Mouse (Mus musculus): Measurements from ENCODE around the gene Cyth1. TPM values are rescaled to one million over a fixed set of nuclear protein-coding genes. Genes with fewer than 3 reads are reported as not detected.

Gene Cyth1
- polyA plus RNA-seq, 1 experiment from 2014 or later = 16.4 TPM

DNA sequence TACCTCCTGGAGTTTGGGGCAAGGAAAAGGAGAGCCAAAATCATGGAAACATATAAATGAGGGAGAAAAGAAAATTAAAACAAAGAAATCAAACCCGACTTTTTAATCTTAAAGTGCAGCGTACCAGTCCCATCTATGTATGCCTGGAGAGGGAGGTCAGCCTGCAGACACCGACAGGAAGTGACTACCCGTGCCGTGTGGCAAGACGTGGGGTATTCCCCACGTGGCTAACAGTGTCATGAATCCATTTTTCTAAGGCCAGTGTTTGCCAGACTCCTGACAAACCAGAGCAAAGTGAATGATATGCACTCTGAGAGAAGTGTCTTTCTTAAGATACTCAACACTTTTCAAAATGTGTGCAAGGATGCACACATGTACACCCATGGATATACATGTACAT is 68.2 kb downstream of the Cyth1 start:
- Histone ChIP-seq H3K9me3 (replicated peaks) (no peaks in the 10 kb centered on the region), H3K9ac (no peak overlapping the region), H3K27me3 (no peaks in the 10 kb centered on the region), H3K4me3 (replicated peaks) (no peak overlapping the region), H3K4me1 (no peaks in the 10 kb centered on the region; the same call in 1 of the 2 replicates), H3K27ac (no peak overlapping the region), H3K36me3 (peaks cover 91% of the 10 kb centered on the region), H3K4me2 (no peak overlapping the region)
- 87% methylated on average over 7 of the region's 7 CpGs for WGBS
- ATAC-seq (replicated peaks; ENCODE audit: low FRiP score) = no peak

DNA sequence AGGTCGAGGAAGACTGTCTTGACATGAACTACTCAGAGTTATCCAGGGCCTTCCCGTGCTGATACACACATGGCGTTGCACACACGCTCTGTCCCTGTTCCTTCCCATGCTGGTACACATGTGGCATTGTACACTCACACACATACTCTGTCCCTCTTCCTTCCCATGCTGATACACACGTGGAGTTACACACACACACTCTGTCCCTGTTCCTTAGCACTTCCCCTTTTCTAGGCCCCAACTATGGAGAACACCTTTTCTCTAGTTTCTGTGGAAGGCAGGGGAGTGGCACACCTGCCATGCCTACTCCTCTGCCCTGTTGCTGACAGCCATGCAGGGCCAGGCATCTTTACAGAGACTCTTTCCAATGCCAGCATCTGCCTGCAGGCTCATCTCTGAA is 70.2 kb downstream of the Cyth1 start:
- Histone ChIP-seq H3K4me2 (no peak overlapping the region), H3K9ac (no peak overlapping the region), H3K36me3 (peaks cover 83% of the 10 kb centered on the region), H3K9me3 (replicated peaks) (no peaks in the 10 kb centered on the region), H3K4me1 (no peaks in the 10 kb centered on the region), H3K4me3 (replicated peaks) (no peak overlapping the region), H3K27me3 (no peaks in the 10 kb centered on the region), H3K27ac (no peak overlapping the region)
- 80% methylated on average over 5 of the region's 5 CpGs for WGBS
- ATAC-seq (replicated peaks; ENCODE audit: low FRiP score) = no peak

DNA sequence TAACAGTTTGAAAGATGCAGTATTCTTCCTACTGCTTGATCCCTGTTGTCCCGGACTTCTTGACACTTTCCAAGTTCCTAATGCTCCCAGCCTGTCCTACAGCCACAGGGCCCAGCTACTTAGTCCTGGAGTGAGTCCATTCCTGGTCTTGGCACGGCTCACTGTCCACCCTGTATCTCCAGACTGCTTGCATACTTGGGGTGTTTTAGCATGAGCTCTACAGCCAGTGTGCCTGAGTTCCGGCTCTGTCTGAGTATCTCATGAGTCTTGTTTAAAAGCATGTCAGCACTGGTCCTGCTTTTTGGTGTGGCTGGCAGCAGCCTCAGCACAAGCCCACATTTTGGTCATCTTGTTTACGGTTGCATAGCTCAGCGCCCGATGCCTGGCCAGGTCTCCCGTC is 73.6 kb downstream of the Cyth1 start:
- Histone ChIP-seq H3K27me3 (no peaks in the 10 kb centered on the region), H3K4me2 (no peak overlapping the region), H3K4me3 (replicated peaks) (no peak overlapping the region), H3K36me3 (peaks cover 66% of the 10 kb centered on the region), H3K27ac (no peak overlapping the region), H3K9me3 (replicated peaks) (no peaks in the 10 kb centered on the region), H3K4me1 (no peaks in the 10 kb centered on the region), H3K9ac (no peak overlapping the region)
- WGBS = 83% methylated on average over 7 of the region's 7 CpGs
- ATAC-seq (replicated peaks; ENCODE audit: low FRiP score) = no peak

DNA sequence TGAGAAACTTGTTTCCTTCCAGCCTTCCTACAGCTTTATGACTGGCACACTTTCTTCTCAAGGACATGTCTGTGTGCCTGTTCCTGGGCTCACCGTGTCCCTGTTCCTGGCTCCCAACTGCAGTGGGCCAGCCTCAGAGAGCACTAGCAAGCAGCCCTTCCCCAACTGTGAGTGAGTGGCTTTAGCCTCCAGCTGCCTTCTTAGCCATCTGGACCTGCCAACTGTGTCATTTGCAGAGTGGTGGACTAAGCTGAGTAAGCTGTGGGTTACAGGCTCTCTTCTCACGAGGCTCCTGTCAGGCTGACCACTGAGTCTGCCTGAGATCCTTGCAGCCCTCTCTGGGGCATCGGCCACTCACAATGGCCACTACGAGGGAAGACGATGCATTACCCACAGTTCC is 75.6 kb downstream of the Cyth1 start:
- H3K36me3 ChIP-seq = peaks cover 66% of the 10 kb centered on the region
- no peak overlapping the region for H3K4me2 ChIP-seq
- 88% methylated on average over 5 of the region's 5 CpGs for WGBS
- H3K9ac ChIP-seq = no peak overlapping the region
- no peak for ATAC-seq (replicated peaks; ENCODE audit: low FRiP score)
- H3K27ac ChIP-seq = no peak overlapping the region
- no peaks in the 10 kb centered on the region for H3K27me3 ChIP-seq
- no peaks in the 10 kb centered on the region for H3K4me1 ChIP-seq
- H3K4me3 ChIP-seq (replicated peaks) = no peak overlapping the region
- no peaks in the 10 kb centered on the region for H3K9me3 ChIP-seq (replicated peaks)

DNA sequence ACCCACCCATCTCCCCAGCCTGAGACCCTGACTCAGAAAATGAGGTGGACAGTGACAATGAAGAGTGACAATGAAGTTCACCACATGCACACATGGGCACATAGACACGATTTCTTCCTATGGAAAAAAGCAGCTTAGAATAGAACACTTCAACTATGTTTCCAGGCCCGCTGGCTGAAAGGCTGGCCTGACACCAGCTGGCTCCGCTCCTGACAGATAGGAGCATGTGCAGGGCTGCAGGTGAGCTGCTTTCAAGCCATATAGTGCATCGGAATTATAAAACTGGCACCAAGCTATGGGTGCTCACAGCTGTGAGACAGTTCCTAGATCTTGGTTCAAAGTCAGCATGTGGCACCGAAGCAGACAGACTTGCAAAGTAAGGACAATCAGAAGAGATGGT is 78.1 kb downstream of the Cyth1 start:
- Histone ChIP-seq H3K9ac (no peak overlapping the region), H3K4me3 (replicated peaks) (no peak overlapping the region), H3K4me1 (peaks cover 10% of the 10 kb centered on the region), H3K27me3 (no peaks in the 10 kb centered on the region), H3K9me3 (replicated peaks) (no peaks in the 10 kb centered on the region), H3K4me2 (no peak overlapping the region), H3K36me3 (peaks cover 66% of the 10 kb centered on the region), H3K27ac (no peak overlapping the region)
- WGBS = 92% methylated on average over 5 of the region's 5 CpGs
- ATAC-seq (replicated peaks; ENCODE audit: low FRiP score) = no peak

DNA sequence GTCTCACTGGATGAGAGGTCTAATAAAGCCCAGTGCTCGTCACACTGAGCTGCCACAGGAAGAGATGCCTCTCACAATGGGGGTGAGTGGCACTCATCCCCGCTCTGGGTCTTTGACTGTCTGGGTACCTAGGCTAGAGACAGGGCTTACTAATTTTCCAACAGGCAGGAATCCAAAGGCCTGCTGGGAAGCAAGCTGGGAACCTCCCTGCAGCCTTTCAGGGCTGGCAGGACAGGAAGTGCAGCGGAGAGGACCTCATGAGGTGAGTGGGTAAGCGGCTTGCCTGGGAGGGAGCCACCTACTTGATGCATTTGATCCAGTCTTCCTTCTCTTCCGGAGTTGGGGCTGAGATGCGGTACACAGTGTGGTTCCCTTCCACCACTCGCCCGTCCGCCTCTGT is 79.7 kb downstream of the Cyth1 start:
- ATAC-seq (replicated peaks; ENCODE audit: low FRiP score) = no peak
- 68% methylated on average over 9 of the region's 9 CpGs for WGBS
- no peak overlapping the region for H3K9ac ChIP-seq

DNA sequence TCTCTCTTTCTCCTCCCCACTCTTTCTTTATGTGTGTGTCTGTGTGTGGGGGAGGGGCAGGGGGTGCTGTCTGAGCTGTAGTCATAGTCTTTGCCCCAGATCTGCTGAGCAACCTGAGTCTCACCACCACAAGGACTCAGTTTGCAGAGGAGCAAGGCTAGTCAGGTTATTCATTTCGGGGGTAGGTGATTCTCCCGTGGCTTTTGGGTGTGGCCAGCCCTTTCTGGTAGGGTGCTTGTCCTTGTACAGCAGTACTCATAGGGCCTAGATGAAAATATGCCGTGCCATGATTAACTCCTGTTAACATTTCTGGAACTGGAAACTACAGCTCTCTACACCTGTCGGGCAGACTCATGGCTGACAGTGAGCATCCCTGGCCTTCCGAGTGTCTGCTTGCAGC is 81.8 kb downstream of the Cyth1 start:
- ATAC-seq (replicated peaks; ENCODE audit: low FRiP score) = no peak
- no peak overlapping the region for H3K4me2 ChIP-seq
- no peaks in the 10 kb centered on the region for H3K27me3 ChIP-seq
- WGBS = 87% methylated on average over 5 of the region's 5 CpGs
- no peak overlapping the region for H3K9ac ChIP-seq
- peaks cover 67% of the 10 kb centered on the region for H3K36me3 ChIP-seq
- no peaks in the 10 kb centered on the region for H3K9me3 ChIP-seq (replicated peaks)
- H3K27ac ChIP-seq = no peak overlapping the region
- peaks cover 34% of the 10 kb centered on the region for H3K4me1 ChIP-seq
- no peak overlapping the region for H3K4me3 ChIP-seq (replicated peaks)

More for the DNA sequence above, 79.7 kb downstream of the Cyth1 start:
- no peaks in the 10 kb centered on the region for H3K9me3 ChIP-seq (replicated peaks)
- H3K4me2 ChIP-seq = no peak overlapping the region
- peaks cover 65% of the 10 kb centered on the region for H3K36me3 ChIP-seq
- no peaks in the 10 kb centered on the region for H3K27me3 ChIP-seq
- peaks cover 21% of the 10 kb centered on the region for H3K4me1 ChIP-seq
- H3K4me3 ChIP-seq (replicated peaks) = no peak overlapping the region
- no peak overlapping the region for H3K27ac ChIP-seq

DNA sequence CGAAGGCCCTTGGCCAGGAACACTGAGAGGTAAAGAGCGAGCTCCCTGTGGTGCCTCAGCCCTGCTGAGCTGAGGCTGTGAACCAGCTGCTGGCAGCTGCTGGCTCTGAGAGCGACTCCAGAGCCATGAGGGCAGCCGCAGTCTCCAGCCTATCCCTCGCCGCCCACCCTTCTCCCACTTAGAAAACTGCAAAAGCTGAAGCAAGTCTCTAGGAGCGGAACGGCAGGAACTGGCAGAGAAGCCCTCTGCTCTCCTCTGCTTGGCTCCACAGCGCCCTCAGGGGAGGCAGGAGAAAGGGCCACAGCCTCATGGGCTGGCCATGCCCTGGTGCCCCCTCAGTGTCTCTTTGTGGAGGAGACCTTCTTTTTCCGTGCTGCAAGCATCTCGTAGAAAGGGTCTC is 82.7 kb downstream of the Cyth1 start:
- H3K4me2 ChIP-seq = no peak overlapping the region
- peak overlapping the region; percentile 55 for H3K27ac ChIP-seq
- 48% methylated on average over 11 of the region's 11 CpGs for WGBS
- no peaks in the 10 kb centered on the region for H3K9me3 ChIP-seq (replicated peaks)
- no peak overlapping the region for H3K9ac ChIP-seq
- H3K4me1 ChIP-seq = peaks cover 43% of the 10 kb centered on the region
- no peaks in the 10 kb centered on the region for H3K27me3 ChIP-seq
- H3K4me3 ChIP-seq (replicated peaks) = no peak overlapping the region
- H3K36me3 ChIP-seq = peaks cover 65% of the 10 kb centered on the region
- ATAC-seq (replicated peaks; ENCODE audit: low FRiP score) = no peak

DNA sequence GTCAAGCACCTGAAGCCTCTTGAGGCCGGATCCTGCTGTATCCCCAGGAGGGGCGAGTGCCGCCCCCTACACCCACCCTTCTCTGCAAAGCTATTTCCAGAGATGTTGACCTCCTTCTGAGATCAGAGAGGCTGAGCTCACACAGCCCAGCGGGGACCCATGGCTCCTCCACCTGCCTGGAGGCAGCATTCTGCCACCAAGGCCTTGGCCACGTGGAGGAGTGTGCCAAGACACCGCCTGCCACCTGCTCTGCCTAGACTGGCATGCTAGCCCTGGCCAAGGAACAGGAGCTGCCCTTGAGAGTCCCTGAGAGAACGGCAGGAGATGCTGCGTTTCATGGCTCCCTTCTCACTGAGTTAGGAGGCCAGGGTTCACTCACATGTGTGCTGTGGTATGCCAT is 83.8 kb downstream of the Cyth1 start:
- H3K4me1 ChIP-seq = peaks cover 43% of the 10 kb centered on the region
- H3K27ac ChIP-seq = no peak overlapping the region
- H3K27me3 ChIP-seq = no peaks in the 10 kb centered on the region
- no peaks in the 10 kb centered on the region for H3K9me3 ChIP-seq (replicated peaks)
- H3K4me3 ChIP-seq (replicated peaks) = no peak overlapping the region
- no peak overlapping the region for H3K9ac ChIP-seq
- WGBS = 81% methylated on average over 8 of the region's 8 CpGs
- peaks cover 54% of the 10 kb centered on the region for H3K36me3 ChIP-seq
- no peak for ATAC-seq (replicated peaks; ENCODE audit: low FRiP score)
- H3K4me2 ChIP-seq = no peak overlapping the region

DNA sequence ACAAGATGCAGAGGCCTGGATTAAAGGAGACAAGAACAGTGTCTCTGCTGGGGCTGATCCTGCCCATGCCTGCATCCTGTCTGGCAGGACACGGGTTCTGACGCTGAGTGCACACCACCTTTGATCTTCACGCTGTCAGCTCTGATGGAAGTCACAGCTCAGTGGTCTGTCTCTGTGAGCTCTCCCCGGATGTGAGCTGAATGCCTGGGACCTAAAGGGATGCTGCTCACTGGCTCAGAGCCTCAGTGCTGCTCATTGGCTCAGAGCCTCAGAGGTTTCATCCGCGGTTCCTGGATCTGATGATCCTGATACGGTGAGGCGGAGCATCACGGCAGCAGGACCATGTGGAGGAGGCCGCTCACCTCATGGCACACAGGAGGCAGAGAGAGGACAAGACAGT is 86.1 kb downstream of the Cyth1 start:
- H3K9me3 ChIP-seq (replicated peaks) = no peaks in the 10 kb centered on the region
- 35% methylated on average over 10 of the region's 10 CpGs for WGBS
- H3K27me3 ChIP-seq = no peaks in the 10 kb centered on the region
- peaks cover 31% of the 10 kb centered on the region for H3K36me3 ChIP-seq
- no peak overlapping the region for H3K4me2 ChIP-seq
- H3K27ac ChIP-seq = peak overlapping the region; percentile 67
- H3K4me1 ChIP-seq = peaks cover 43% of the 10 kb centered on the region
- H3K4me3 ChIP-seq (replicated peaks) = no peak overlapping the region
- H3K9ac ChIP-seq = no peak overlapping the region
- ATAC-seq (replicated peaks; ENCODE audit: low FRiP score) = peak; percentile 63

DNA sequence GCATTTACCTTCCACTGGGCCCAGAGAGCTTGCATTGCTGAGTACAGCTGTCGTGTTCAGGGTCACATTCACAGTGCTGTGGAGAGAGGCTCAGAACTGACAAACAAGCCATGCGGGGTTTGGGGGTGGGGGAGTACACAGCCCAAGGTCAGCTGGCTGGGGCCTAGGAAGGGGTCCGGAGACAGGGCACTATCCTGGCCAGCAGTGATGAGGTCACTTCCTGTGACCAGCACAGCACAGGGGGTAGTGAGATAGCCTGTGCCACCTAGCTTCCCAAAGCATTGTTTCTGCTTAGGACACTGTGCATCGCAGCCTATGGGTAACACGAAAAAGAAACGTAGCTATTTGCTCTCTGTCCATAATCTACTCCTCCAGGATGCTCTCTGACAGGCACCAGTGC is 87.2 kb downstream of the Cyth1 start:
- WGBS = 44% methylated on average over 6 of the region's 6 CpGs
- ATAC-seq (replicated peaks; ENCODE audit: low FRiP score) = 0 out of 2 replicates have a peak, but pooled peaks have one; percentile 20
- H3K4me3 ChIP-seq (replicated peaks) = no peak overlapping the region
- peak overlapping the region; percentile 67 for H3K27ac ChIP-seq
- H3K9ac ChIP-seq = no peak overlapping the region
- H3K4me2 ChIP-seq = no peak overlapping the region
- H3K4me1 ChIP-seq = peaks cover 45% of the 10 kb centered on the region
- peaks cover 22% of the 10 kb centered on the region for H3K36me3 ChIP-seq
- no peaks in the 10 kb centered on the region for H3K9me3 ChIP-seq (replicated peaks)
- H3K27me3 ChIP-seq = no peaks in the 10 kb centered on the region

DNA sequence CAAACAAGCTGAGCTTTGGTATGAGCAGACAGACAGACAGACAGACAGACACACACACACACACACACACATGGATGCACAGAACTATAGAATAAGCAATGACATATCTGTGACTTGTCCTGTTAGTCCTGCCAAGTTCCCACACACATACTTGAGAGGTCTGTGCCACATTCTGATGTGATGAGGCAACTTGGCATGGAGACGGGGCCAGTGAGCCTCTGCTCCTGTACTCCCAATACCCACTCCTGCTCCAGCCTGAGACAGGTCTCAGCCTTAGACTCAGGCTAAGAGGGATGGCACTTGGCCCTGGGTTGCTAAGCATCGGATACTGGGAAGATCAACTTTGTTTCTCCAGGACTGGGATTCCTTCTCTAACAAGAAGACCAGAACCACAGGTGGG is 87.6 kb downstream of the Cyth1 start:
- H3K27ac ChIP-seq = peak overlapping the region; percentile 67; the same call in 1 of the 2 replicates
- no peak overlapping the region for H3K4me2 ChIP-seq
- no peak for ATAC-seq (replicated peaks; ENCODE audit: low FRiP score)
- WGBS = 79% methylated on average over 2 of the region's 2 CpGs
- H3K9me3 ChIP-seq (replicated peaks) = no peaks in the 10 kb centered on the region
- H3K27me3 ChIP-seq = no peaks in the 10 kb centered on the region
- peaks cover 41% of the 10 kb centered on the region for H3K4me1 ChIP-seq
- H3K9ac ChIP-seq = no peak overlapping the region
- H3K36me3 ChIP-seq = peaks cover 18% of the 10 kb centered on the region
- no peak overlapping the region for H3K4me3 ChIP-seq (replicated peaks)

DNA sequence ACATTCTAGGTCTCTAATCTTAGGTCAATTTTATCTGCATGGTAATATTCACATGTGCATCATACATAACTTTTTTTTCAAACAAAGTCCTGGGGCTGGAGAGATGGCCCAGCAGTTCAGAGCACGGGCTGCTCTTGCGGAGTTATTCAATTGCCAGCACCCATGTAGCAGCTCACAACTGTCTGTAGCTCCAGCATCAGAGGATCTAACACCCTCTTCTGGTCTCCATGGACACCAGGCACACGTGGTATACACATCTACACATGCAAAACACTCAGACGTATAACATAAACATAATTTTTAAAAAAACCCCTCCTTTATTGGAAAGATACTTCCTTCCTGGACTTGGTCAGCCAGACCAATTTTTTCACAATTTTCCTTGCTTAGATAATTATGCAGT is 89.6 kb downstream of the Cyth1 start:
- peaks cover 26% of the 10 kb centered on the region for H3K4me1 ChIP-seq
- H3K4me2 ChIP-seq = no peak overlapping the region
- no peak overlapping the region for H3K4me3 ChIP-seq (replicated peaks)
- no peaks in the 10 kb centered on the region for H3K9me3 ChIP-seq (replicated peaks)
- no peak for ATAC-seq (replicated peaks; ENCODE audit: low FRiP score)
- WGBS = 78% methylated on average over 4 of the region's 4 CpGs
- H3K9ac ChIP-seq = no peak overlapping the region
- H3K27ac ChIP-seq = no peak overlapping the region
- H3K27me3 ChIP-seq = no peaks in the 10 kb centered on the region
- peaks cover 6% of the 10 kb centered on the region for H3K36me3 ChIP-seq

All from kidney, embryonic 15.5 days (tissue).